Mouse (Mus musculus) embryonic facial prominence, embryonic 10.5 days (tissue): ENCODE measurements around the gene Foxred2. TPM values are rescaled to one million over a fixed set of nuclear protein-coding genes. Genes with fewer than 3 reads are reported as not detected.
A peak's percentile ranks its signal among the peaks of the same experiment; 100 is the strongest.

Source experiments
- DNase-seq: peaks from one replicate; pipeline ENCODE4 v3.0.0-alpha.2; 2017; ENCODE audit warnings: low spot score
- H3K27ac ChIP-seq: fragments of 300-500 bp; sonication (generic); replicated peaks from 2 replicates; pipeline ENCODE4 v1.5.1; 2016; ENCODE audit warnings: mild to moderate bottlenecking
- H3K27me3 ChIP-seq: fragments of 300-500 bp; sonication (generic); replicated peaks from 2 replicates; pipeline ENCODE4 v1.6.1; 2016; ENCODE audit warnings: low read depth, mild to moderate bottlenecking; ENCODE audit not compliant: poor library complexity, severe bottlenecking
- H3K36me3 ChIP-seq: fragments of 300-500 bp; sonication (generic); replicated peaks from 2 replicates; pipeline ENCODE4 v1.6.1; 2016; ENCODE audit warnings: mild to moderate bottlenecking, moderate library complexity
- H3K4me1 ChIP-seq: fragments of 300-500 bp; sonication (generic); 2 replicates; pipeline ENCODE4 v1.6.1; 2016
- H3K4me3 ChIP-seq: fragments of 300-500 bp; sonication (generic); 2 replicates; pipeline ENCODE4 v1.5.1; 2016; ENCODE audit warnings: mild to moderate bottlenecking, moderate library complexity
- H3K9me3 ChIP-seq: fragments of 300-500 bp; sonication (generic); 2 replicates; pipeline ENCODE4 v1.6.1; 2016; ENCODE audit warnings: mild to moderate bottlenecking
- WGBS: fragments of 180-500 bp; shearing (Covaris S2); methylation state at CpG from one replicate; pipeline ENCODE4 v1.1.7; 2016; 5-methylcytosine and 5-hydroxymethylcytosine counted together
- polyA plus RNA-seq: library from polyadenylated mRNA; unstranded; fragments of >200 nt; fragmentation: Nextera tagmentation; extraction: Ambion mirVana; gene quantifications from 2 replicates; pipeline ENCODE4 v1.2.1, GENCODE M21; 2016

Foxred2 gene
- polyA plus RNA-seq, 1 experiment from 2014 or later = 7.2 TPM

DNA sequence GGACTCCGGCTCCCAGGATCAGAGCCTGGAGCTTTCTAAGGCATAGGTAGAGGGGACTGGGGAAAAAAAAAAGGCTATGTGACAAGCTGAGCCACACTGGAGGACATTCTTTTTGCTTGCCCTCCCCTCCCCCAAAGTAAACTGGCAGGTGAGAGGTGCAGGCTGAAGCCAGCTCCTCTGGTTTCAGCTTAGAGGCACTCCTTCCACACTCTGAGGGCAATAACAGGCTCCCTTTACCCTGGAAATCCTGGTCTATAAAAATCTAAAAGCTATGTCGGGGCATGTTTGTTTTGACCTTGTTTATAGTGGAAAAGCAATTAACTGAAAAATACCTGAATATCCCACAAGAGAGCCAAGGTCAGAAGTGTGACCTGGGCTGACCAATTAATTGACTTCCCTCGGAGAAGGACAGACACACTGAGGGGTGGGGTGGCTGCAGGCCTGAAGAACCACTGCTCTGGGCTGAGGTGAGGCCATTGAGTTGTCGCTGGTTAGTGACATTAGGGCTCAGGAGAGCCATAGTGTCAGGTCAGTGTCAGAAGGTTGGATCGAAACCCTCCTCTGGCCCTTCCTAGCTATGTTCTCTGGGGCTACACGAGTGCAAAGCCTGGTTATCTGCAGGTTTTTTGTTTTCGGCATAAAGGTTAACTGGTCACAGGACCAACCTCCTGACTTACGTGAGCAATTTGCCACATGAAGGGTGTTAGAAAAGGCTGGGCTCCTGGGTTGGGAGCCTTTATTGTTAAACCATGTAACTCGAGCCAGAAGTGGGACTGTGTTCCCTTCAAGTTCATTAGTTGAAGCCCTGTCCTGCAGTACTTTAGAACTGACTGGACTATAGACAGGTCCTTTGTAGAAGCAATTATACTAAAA is 48.6 kb downstream of the Foxred2 start:
- no peaks in the 10 kb centered on the region for H3K9me3 ChIP-seq
- peaks cover 9% of the 10 kb centered on the region; the same call in 1 of the 2 replicates for H3K27me3 ChIP-seq
- H3K27ac ChIP-seq = peak overlapping the region; percentile 37; the same call in 1 of the 2 replicates
- no peak for DNase-seq
- 48% methylated on average over 9 of the region's 9 CpGs for WGBS
- H3K36me3 ChIP-seq = no peaks in the 10 kb centered on the region
- H3K4me3 ChIP-seq = no peak overlapping the region
- peaks cover 83% of the 10 kb centered on the region for H3K4me1 ChIP-seq

DNA sequence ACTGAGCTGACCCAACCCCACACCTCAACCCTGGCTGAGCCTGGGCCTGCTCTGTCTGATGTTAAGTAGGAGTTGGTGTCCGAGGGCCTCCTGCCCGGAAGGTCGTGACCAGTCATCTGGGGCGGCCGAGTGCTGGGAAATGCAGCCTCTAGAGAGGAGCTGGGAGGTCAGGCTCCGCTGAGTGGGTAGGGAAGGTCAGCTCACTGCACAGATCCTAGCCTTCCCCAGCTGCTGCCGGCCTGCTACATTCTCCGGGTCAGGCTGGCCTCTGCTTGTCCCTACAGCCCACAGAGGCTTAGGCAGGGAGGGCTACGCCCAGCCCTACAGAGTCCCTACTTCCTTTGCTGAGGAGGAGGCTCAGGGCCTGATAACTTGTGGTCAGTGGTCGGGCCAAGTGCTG is 50.0 kb downstream of the Foxred2 start:
- Histone ChIP-seq H3K4me1 (peaks cover 69% of the 10 kb centered on the region), H3K9me3 (no peaks in the 10 kb centered on the region), H3K27ac (peak overlapping the region; percentile 86), H3K27me3 (peaks cover 9% of the 10 kb centered on the region; the same call in 1 of the 2 replicates), H3K4me3 (peak overlapping the region; percentile 13; the same call in 1 of the 2 replicates), H3K36me3 (no peaks in the 10 kb centered on the region)
- DNase-seq = peak; percentile 21
- WGBS = 36% methylated on average over 10 of the region's 10 CpGs

DNA sequence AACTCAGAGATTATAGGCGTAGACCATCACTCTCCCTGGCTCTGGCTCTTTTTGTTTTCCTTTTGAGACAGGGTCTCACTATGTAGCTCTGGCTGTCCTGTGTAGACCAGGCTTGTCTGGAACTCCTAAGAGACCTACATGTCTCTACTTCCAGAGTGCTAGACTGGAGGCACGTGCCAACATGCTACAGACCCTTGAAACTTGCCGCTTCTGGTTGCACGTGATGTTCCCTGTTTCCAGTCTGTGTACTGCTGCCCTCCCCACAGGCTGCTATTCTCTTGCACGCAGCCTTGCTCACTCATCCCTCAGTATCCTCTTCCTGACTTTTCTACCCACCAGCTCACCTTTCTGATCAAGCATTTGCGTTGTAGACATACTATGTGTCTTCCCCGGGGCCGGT is 50.4 kb downstream of the Foxred2 start:
- Histone ChIP-seq H3K27me3 (peaks cover 9% of the 10 kb centered on the region; the same call in 1 of the 2 replicates), H3K9me3 (no peaks in the 10 kb centered on the region), H3K4me1 (peaks cover 65% of the 10 kb centered on the region), H3K4me3 (no peak overlapping the region), H3K27ac (peak overlapping the region; percentile 86), H3K36me3 (no peaks in the 10 kb centered on the region)
- DNase-seq = no peak
- WGBS = 80% methylated on average over 8 of the region's 8 CpGs

DNA sequence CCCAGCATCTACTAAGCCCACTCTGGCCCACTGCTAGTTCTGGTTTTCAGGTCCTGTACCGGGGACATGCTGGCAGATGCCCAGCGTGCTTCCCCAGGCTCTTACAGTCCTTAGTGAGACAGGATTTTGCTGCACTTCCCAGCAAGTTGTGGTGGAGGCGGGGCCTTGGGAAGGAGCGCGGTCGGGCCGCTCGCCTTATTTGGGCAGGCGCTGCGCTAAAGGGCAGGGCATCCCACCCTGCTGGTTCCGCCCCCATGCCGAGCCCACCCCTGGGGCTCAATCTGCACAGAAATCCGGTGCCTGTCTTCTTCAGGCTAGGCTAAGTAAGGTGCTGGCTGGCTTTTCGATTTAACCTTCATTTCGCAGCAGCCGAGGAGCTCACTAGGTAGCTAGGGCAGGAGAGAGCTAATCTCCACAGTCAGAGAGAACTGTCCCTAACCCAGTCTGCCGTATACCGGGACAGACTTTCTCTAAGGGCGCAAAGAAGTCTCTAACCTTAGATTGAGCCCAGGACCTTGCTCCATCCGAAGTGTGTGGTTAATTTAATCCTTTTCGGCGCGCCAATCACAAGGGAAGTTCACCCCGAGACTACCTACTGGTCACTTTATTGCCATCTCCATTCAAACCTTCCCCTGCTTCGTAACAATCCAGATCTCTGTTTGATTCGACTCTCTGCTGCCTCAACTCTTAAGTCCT is 51.1 kb downstream of the Foxred2 start:
- 4% methylated on average over 26 of the region's 26 CpGs for WGBS
- DNase-seq = peak; percentile 92
- peaks cover 60% of the 10 kb centered on the region for H3K4me1 ChIP-seq
- H3K9me3 ChIP-seq = no peaks in the 10 kb centered on the region
- H3K4me3 ChIP-seq = peak overlapping the region; percentile 52
- peaks cover 9% of the 10 kb centered on the region; the same call in 1 of the 2 replicates for H3K27me3 ChIP-seq
- H3K36me3 ChIP-seq = no peaks in the 10 kb centered on the region
- peak overlapping the region; percentile 86 for H3K27ac ChIP-seq

DNA sequence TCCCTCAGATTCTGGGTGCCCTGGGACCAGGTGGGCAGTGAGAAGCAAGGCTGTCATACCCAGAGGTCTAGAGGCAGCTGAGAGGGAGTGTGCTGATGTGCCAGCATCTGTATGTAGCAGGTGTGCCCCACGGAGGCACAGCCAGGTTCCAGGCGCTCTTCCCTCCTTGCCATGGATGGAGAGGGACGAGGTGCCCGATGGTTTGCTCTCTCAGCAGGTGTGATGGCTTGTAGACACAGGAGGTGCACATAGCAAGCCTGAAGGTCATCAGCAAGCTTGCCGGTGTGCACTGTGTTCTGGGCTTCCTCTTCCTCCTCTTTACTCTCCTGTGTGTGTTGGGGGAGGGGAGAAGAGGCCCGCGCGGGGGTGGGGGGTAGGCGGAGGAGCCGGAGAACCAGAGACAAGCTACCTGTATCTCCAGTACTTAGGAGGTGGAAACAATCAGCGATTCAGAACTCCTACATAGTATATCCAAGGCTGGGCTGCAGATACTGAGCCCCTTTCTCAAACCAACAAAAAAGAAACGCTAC is 52.1 kb downstream of the Foxred2 start:
- H3K27me3 ChIP-seq = peaks cover 9% of the 10 kb centered on the region; the same call in 1 of the 2 replicates
- peaks cover 60% of the 10 kb centered on the region for H3K4me1 ChIP-seq
- peak overlapping the region; percentile 52; the same call in 1 of the 2 replicates for H3K4me3 ChIP-seq
- no peaks in the 10 kb centered on the region for H3K9me3 ChIP-seq
- peak; percentile 37 for DNase-seq
- H3K36me3 ChIP-seq = no peaks in the 10 kb centered on the region
- WGBS = 21% methylated on average over 12 of the region's 12 CpGs
- peak overlapping the region; percentile 86 for H3K27ac ChIP-seq

DNA sequence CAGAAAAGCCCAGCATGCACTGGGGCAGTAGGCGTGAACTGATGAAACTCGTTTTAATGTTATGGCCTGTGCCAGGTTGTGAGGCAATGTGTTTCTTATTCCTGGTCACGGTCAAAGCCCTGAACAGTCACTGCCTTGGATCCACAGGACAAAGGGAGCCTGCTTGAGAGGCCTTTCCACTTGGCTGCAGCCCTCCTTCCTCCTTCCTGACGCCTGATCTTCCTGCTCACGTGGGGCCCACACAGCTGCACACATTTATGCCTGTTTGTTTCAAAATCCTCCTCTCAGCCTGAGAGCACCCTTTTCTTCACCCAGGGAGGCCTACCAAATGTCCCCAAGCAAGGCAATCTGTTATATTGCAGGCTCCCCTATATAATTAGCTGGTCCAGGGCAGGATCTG is 53.3 kb downstream of the Foxred2 start:
- DNase-seq = no peak
- no peak overlapping the region for H3K4me3 ChIP-seq
- H3K4me1 ChIP-seq = peaks cover 52% of the 10 kb centered on the region
- peak overlapping the region; percentile 86 for H3K27ac ChIP-seq
- WGBS = 65% methylated on average over 5 of the region's 5 CpGs
- peaks cover 9% of the 10 kb centered on the region; the same call in 1 of the 2 replicates for H3K27me3 ChIP-seq
- no peaks in the 10 kb centered on the region for H3K9me3 ChIP-seq
- no peaks in the 10 kb centered on the region for H3K36me3 ChIP-seq

DNA sequence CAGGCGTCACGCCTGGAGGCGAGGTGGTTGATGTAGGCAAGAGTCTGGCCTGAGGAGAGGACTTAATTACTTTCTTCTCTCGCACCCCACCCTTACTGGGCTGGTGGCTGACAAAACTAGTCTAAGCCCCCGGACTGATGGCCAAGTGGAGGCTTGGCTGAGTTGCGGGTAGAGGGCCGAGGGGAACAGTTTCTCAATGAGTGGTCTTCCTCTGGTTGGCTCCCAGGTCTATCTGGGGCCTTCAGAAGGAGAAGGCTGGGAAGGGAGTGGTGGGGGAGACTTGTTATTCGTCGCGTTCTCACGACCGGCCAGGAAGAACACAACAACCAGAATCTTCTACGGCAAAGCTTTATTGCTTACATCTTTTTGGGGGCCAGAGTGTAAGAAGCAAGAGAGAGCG is 61.6 kb downstream of the Foxred2 start:
- Histone ChIP-seq H3K4me3 (no peak overlapping the region), H3K27ac (no peak overlapping the region), H3K36me3 (no peaks in the 10 kb centered on the region), H3K27me3 (no peaks in the 10 kb centered on the region), H3K9me3 (no peaks in the 10 kb centered on the region), H3K4me1 (peaks cover 24% of the 10 kb centered on the region)
- no peak for DNase-seq
- 83% methylated on average over 13 of the region's 14 CpGs for WGBS

DNA sequence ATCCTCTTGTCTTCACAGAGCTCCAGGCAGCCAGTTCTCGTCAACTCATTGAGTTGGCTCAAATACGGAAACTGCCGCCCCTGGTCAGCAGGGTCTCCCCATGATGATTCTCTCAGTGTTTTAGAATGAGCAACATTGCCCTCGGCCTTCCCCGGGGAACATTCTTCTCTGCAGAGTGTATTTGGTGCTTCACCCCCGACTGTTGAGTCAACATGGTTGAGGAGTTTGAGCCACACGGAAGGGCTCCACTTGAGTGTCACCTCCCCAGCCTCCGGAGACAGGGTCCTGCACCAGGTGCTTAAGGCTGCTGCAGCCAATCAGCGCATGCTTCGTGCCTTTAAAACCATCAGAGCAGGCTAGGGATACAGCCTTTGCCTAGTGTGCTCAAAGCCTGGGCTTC is 63.2 kb downstream of the Foxred2 start:
- no peak for DNase-seq
- whole genome bisulfite sequencing = 69% methylated on average over 10 of the region's 10 CpGs
- H3K4me3 ChIP-seq = no peak overlapping the region
- no peaks in the 10 kb centered on the region for H3K27me3 ChIP-seq
- peaks cover 29% of the 10 kb centered on the region for H3K4me1 ChIP-seq
- no peaks in the 10 kb centered on the region for H3K36me3 ChIP-seq
- no peaks in the 10 kb centered on the region for H3K9me3 ChIP-seq
- H3K27ac ChIP-seq = no peak overlapping the region; the same call in 1 of the 2 replicates

DNA sequence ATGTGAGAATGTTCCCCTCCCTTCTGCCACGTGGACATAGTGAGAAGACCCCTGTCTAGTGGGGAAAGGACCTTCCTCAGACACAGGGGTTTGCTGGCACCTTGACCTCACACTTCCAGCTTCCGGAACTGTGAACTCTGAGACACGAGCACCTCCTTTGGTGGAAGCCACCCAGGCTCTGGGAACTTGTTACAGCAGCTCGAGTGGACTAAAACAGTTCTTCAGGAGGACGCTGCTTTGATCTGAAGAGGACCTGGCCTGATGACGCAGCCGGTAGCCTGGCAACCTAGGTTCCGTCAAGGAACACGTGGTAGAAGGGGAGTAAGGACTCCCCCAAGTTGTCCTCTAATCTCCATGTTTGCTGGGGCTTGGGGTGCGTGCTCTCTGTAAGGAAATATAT is 64.1 kb downstream of the Foxred2 start:
- Histone ChIP-seq H3K9me3 (no peaks in the 10 kb centered on the region), H3K36me3 (no peaks in the 10 kb centered on the region), H3K27ac (no peak overlapping the region), H3K27me3 (no peaks in the 10 kb centered on the region), H3K4me1 (peaks cover 36% of the 10 kb centered on the region), H3K4me3 (no peak overlapping the region)
- DNase-seq = no peak
- 86% methylated on average over 10 of the region's 10 CpGs for WGBS

DNA sequence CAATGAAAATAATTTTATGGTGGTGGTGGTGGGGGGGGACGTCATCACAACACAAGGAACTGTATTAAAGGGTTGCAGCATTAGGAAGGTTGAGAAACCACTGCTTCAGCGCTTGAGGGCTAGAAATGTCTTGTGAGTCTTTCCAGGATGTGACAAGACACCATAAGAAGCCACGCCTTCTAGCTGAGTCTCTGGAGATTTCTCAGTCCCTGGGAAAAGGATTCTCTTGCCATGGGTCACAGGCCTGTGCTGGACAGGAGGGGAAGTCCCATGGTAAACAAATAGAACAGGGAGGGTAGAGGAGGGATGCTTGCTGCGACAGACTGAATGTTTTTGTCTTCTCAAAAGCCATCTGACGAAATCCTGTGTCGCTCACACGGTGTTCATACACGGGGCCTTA is 64.8 kb downstream of the Foxred2 start:
- DNase-seq = no peak
- H3K27ac ChIP-seq = no peak overlapping the region
- H3K4me1 ChIP-seq = peaks cover 41% of the 10 kb centered on the region
- WGBS = 83% methylated on average over 8 of the region's 8 CpGs
- no peak overlapping the region for H3K4me3 ChIP-seq
- H3K9me3 ChIP-seq = no peaks in the 10 kb centered on the region
- no peaks in the 10 kb centered on the region for H3K27me3 ChIP-seq
- H3K36me3 ChIP-seq = no peaks in the 10 kb centered on the region
